In genomic region chr4:134560699-134561098, GRCm38 (mm10) we compare ENCODE assay signal across 17 mouse cellular contexts. TPM values are rescaled to one million over a fixed set of nuclear protein-coding genes. Genes with fewer than 3 reads are reported as not detected.
DNase-seq lines count a peak whose midpoint lies in the region; ATAC-seq and TF ChIP-seq lines count a peak whose summit lies in the region.
"Had no signal": no experiment of that assay in that cellular context is flagged by ENCODE, and none has a peak within 500 bp of the region (broad histone marks: within the 10 kb centered on the region; RNA-seq: fewer than 3 reads in every experiment).

No protein-coding gene starts in this region.

- H3K36me3 ChIP-seq in intestine, embryonic 16.5 days (ENCODE audit: control insufficient read depth, insufficient read depth, low read length), result peaks cover 2% of the 10 kb centered on the region; the same call in 1 of the 2 replicates
- peaks cover 3% of the 10 kb centered on the region; the same call in 1 of the 2 replicates for H3K36me3 ChIP-seq in intestine, postnatal 0 days (ENCODE audit: control insufficient read depth, insufficient read depth)
- H3K36me3 ChIP-seq: forebrain, embryonic 15.5 days had no signal

- H3K27me3 ChIP-seq in intestine, embryonic 16.5 days (replicated peaks; ENCODE audit: control insufficient read depth, insufficient read depth, low read length), result no peaks in the 10 kb centered on the region
- H3K27me3 ChIP-seq in intestine, postnatal 0 days (replicated peaks; ENCODE audit: control insufficient read depth, insufficient read depth, low read length), result no peaks in the 10 kb centered on the region
- H3K27me3 ChIP-seq: embryonic facial prominence, embryonic 12.5 days; forebrain, embryonic 13.5 days; forebrain, embryonic 15.5 days had no signal

- no peak overlapping the region for H3K4me2 ChIP-seq in intestine, embryonic 16.5 days (ENCODE audit: low read depth, low read length)
- H3K4me2 ChIP-seq in intestine, postnatal 0 days (replicated peaks; ENCODE audit: low read depth), result no peak overlapping the region
- H3K4me2 ChIP-seq: embryonic facial prominence, embryonic 12.5 days; forebrain, embryonic 13.5 days; forebrain, embryonic 15.5 days had no signal

- H3K4me3 ChIP-seq in intestine, embryonic 16.5 days (ENCODE audit: low read length), result no peak overlapping the region
- H3K4me3 ChIP-seq in intestine, postnatal 0 days (ENCODE audit: low read depth, low read length), result no peak overlapping the region
- H3K4me3 ChIP-seq: embryonic facial prominence, embryonic 10.5 days; embryonic facial prominence, embryonic 12.5 days; forebrain, embryonic 13.5 days; forebrain, embryonic 15.5 days had no signal

- no peak overlapping the region for H3K9ac ChIP-seq in intestine, embryonic 16.5 days (ENCODE audit: low read depth, low read length)
- H3K9ac ChIP-seq in intestine, postnatal 0 days (ENCODE audit: low read depth, low read length), result no peak overlapping the region
- H3K9ac ChIP-seq: embryonic facial prominence, embryonic 12.5 days; forebrain, embryonic 13.5 days; forebrain, embryonic 15.5 days; forebrain, postnatal 0 days had no signal

- peak; percentile 45 for DNase-seq in adrenal gland, adult 2 months
- DNase-seq in adrenal gland, adult 8-10 months, result no peak
- DNase-seq in adrenal gland, postnatal 25 days, result peak; percentile 38
- no peak for DNase-seq in adrenal gland, postnatal 10 days
- peak; percentile 43 to 61 for DNase-seq in adrenal gland, postnatal 36 days
- no peak for DNase-seq in left cerebral cortex, postnatal 36 days (ENCODE audit: low spot score in 2 of 2)
- DNase-seq: cerebellum, adult 11-12 months; cerebellum, adult 8-10 months; cerebellum, postnatal 25 days; forebrain, postnatal 0 days had no signal

- no peak overlapping the region for H3K27ac ChIP-seq in intestine, embryonic 16.5 days (ENCODE audit: low read length)
- H3K27ac ChIP-seq in intestine, postnatal 0 days (ENCODE audit: low read depth, low read length), result no peak overlapping the region
- H3K27ac ChIP-seq: embryonic facial prominence, embryonic 10.5 days; embryonic facial prominence, embryonic 12.5 days; forebrain, embryonic 13.5 days; forebrain, embryonic 15.5 days had no signal

- H3K9me3 ChIP-seq in intestine, embryonic 16.5 days (ENCODE audit: control insufficient read depth, low read length), result no peaks in the 10 kb centered on the region; the same call in 1 of the 2 replicates
- no peaks in the 10 kb centered on the region for H3K9me3 ChIP-seq in intestine, postnatal 0 days (ENCODE audit: control insufficient read depth)
- H3K9me3 ChIP-seq: forebrain, embryonic 13.5 days; forebrain, embryonic 15.5 days had no signal

- intact Hi-C loops in left cerebral cortex, postnatal 36 days (cut with DNase I), result no loop called here

- 78% methylated on average over 8 of the region's 8 CpGs for WGBS in intestine, embryonic 16.5 days
- WGBS in intestine, postnatal 0 days, result 69% methylated on average over 8 of the region's 8 CpGs

- peak; percentile 64; the same call in 1 of the 2 replicates for ATAC-seq in intestine, embryonic 16.5 days
- no peak for ATAC-seq in intestine, postnatal 0 days
- ATAC-seq: forebrain, embryonic 13.5 days; forebrain, embryonic 15.5 days; forebrain, postnatal 0 days had no signal

- TF ChIP-seq CTCF in intestine, postnatal 0 days (IDR thresholded peaks at IDR 0.05; ENCODE audit: low read depth), result no peak

- 0 out of 2 replicates have a peak, but pooled peaks cover 6% of the 10 kb centered on the region for H3K4me1 ChIP-seq in intestine, embryonic 16.5 days (ENCODE audit: control insufficient read depth, insufficient read depth, low read length)
- H3K4me1 ChIP-seq in intestine, postnatal 0 days (replicated peaks; ENCODE audit: control insufficient read depth, insufficient read depth, low read length), result no peaks in the 10 kb centered on the region

RNA-seq across cellular contexts. Expression of gene Selenon, which starts 8.7 kb away (rescaled TPM):
- 10 to 100 TPM; 21.9 to 42.5 TPM for total RNA-seq in adrenal gland, adult 2 months (2021)
- 34.5 and 35.1 TPM in 2 replicates for polyA plus RNA-seq in adrenal gland, adult 2 months (2012; rRNA removed)
- 10 to 100 TPM; 28.9 to 58.1 (median 44.4) TPM for total RNA-seq in adrenal gland, adult 8-10 months (2022)
- total RNA-seq in adrenal gland, postnatal 25 days (2021), result 30.5 and 35.2 TPM in 2 replicates
- total RNA-seq in adrenal gland, postnatal 10 days (2021), result 10 to 100 TPM; 30.8 to 32.9 TPM
- polyA plus RNA-seq in intestine, embryonic 16.5 days (2015; fragmentation: Nextera tagmentation; extraction: Ambion mirVana), result 4.7 and 5.5 TPM in 2 replicates
- 5.7 and 6.8 TPM in 2 replicates for polyA plus RNA-seq in intestine, postnatal 0 days (2015; fragmentation: Nextera tagmentation; extraction: Ambion mirVana)
- total RNA-seq in adrenal gland, postnatal 36 days (2021), result 10 to 100 TPM; 28.8 to 36.9 TPM
- total RNA-seq in left cerebral cortex, postnatal 36 days (2021), result 10 to 100 TPM; 19.6 to 21.2 TPM

RNA-seq across cellular contexts. Expression of gene Mtfr1l, which starts 25.5 kb away (rescaled TPM):
- total RNA-seq in adrenal gland, adult 2 months (2021), result 100 to 1,000 TPM; 124 to 147 TPM
- 98.8 and 102 TPM in 2 replicates for polyA plus RNA-seq in adrenal gland, adult 2 months (2012; rRNA removed)
- 100 to 1,000 TPM; 125 to 174 (median 152) TPM for total RNA-seq in adrenal gland, adult 8-10 months (2022)
- total RNA-seq in adrenal gland, postnatal 25 days (2021), result 118 and 130 TPM in 2 replicates
- total RNA-seq in adrenal gland, postnatal 10 days (2021), result 100 to 1,000 TPM in 1 of 2 experiments, 10 to 100 TPM in 1; 99.7 to 124 TPM
- 97.1 and 97.5 TPM in 2 replicates for polyA plus RNA-seq in intestine, embryonic 16.5 days (2015; fragmentation: Nextera tagmentation; extraction: Ambion mirVana)
- polyA plus RNA-seq in intestine, postnatal 0 days (2015; fragmentation: Nextera tagmentation; extraction: Ambion mirVana), result 84.5 and 88.1 TPM in 2 replicates
- 100 to 1,000 TPM; 128 to 136 TPM for total RNA-seq in adrenal gland, postnatal 36 days (2021)
- total RNA-seq in left cerebral cortex, postnatal 36 days (2021), result 10 to 100 TPM; 61.9 to 70.2 TPM

RNA-seq across cellular contexts. Expression of gene Aunip, which starts 49.9 kb away (rescaled TPM):
- 1 to 10 TPM in 1 of 2 experiments, under 1 TPM in 1; 0.29 to 1.5 TPM for total RNA-seq in adrenal gland, adult 2 months (2021)
- 0.10 and 0.16 TPM in 2 replicates for polyA plus RNA-seq in adrenal gland, adult 2 months (2012; rRNA removed)
- 1 to 10 TPM in 3 of 4 experiments, under 1 TPM in 1; 0.66 to 2.4 (median 2.2) TPM for total RNA-seq in adrenal gland, adult 8-10 months (2022)
- 3.4 and 4.4 TPM in 2 replicates for total RNA-seq in adrenal gland, postnatal 25 days (2021)
- 1 to 10 TPM; 2.4 to 3.1 TPM for total RNA-seq in adrenal gland, postnatal 10 days (2021)
- 14.4 and 14.6 TPM in 2 replicates for polyA plus RNA-seq in intestine, embryonic 16.5 days (2015; fragmentation: Nextera tagmentation; extraction: Ambion mirVana)
- polyA plus RNA-seq in intestine, postnatal 0 days (2015; fragmentation: Nextera tagmentation; extraction: Ambion mirVana), result 3.8 TPM in 2 replicates
- 1 to 10 TPM; 1.7 to 2.5 TPM for total RNA-seq in adrenal gland, postnatal 36 days (2021)
- under 1 TPM in 1 of 2 experiments, not detected in 1; 0.32 TPM for total RNA-seq in left cerebral cortex, postnatal 36 days (2021)
- total RNA-seq: gastrocnemius, adult 18-20 months had no signal

Comparison
In these comparisons a context has a peak if more than half of its experiments do, and no peak if none do; other contexts are left out.
1. DNase-seq: peak in adrenal gland, adult 2 months (single experiment), adrenal gland, postnatal 25 days (single experiment) and adrenal gland, postnatal 36 days (2 of 2); none in adrenal gland, adult 8-10 months (single experiment), adrenal gland, postnatal 10 days (single experiment) and left cerebral cortex, postnatal 36 days (0 of 2).